Mouse (Mus musculus): ENCODE results near the gene 4933405L10Rik.

4933405L10Rik gene

GRCm38 (mm10) chr8:105700966-105701824, 6.3 kb upstream of the 4933405L10Rik start, which contains the start of the genes Acd and Pard6a:
TSS of gene Acd (minus strand) at chr8:105701102.
TSS of gene Pard6a (plus strand) at chr8:105701148.
- DNase-seq (ENCODE audit: low read depth, low spot score) = peak; percentile 95

DNA sequence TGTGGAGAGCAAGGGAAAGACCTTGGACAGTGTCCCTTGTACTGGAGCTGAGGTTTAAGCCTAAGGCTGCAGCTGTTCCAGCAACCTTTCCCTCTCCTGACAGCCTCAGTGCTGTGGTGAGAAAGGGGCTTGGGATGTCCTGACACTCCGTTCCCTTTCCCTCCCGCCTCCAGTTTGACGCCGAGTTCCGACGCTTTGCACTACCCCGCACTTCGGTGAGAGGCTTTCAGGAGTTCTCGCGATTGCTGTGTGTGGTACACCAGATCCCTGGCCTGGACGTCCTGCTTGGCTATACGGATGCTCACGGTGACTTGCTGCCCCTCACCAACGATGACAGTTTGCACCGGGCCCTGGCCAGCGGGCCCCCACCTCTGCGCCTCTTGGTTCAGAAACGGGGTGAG, 5.5 kb upstream of the 4933405L10Rik start:
- DNase-seq (ENCODE audit: low read depth, low spot score) = peak; percentile 23

- no peak for DNase-seq (ENCODE audit: low read depth, low spot score)
Observed at GRCm38 (mm10) chr8:105702731-105703415, 4.6 kb upstream of the 4933405L10Rik start.

DNA sequence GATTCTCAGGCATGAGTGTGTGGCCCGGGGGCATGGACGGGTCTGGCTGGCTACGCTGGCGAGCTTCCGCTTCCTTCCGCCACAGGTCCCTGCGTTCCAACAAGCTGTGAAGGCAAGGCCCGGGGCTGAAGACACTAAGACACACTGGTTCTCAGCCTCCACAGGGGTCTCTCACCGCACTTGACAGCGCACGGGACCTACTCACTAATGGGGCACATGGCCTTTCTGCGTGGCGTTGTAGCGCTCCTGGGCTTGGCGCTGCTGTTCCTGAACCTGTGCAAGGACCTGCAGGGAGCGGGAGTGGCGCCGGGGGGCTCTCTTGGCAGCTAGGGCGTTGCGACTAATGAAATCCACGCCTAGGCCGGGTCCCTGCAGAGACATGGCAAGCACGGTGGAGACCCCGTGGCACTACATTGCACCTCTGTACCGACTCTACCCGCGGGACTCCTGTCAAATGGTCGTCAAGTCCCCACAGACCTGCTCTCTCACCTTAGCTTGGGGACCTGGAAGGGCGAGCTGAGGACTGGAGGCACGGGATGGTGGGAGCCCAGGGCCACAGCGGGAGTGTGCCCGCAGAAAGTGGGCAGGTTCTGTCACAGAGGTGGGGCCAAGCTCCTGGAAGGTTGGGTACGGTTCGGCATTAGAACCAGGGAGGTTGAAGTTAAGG, 3.2 kb upstream of the 4933405L10Rik start:
- no peak for DNase-seq (ENCODE audit: low read depth, low spot score)

- no peak for DNase-seq (ENCODE audit: low read depth, low spot score)
Observed at GRCm38 (mm10) chr8:105704955-105705354, 2.5 kb upstream of the 4933405L10Rik start.

- no peak for DNase-seq (ENCODE audit: low read depth, low spot score)
Observed at GRCm38 (mm10) chr8:105706426-105706825, 1.0 kb upstream of the 4933405L10Rik start.

DNA sequence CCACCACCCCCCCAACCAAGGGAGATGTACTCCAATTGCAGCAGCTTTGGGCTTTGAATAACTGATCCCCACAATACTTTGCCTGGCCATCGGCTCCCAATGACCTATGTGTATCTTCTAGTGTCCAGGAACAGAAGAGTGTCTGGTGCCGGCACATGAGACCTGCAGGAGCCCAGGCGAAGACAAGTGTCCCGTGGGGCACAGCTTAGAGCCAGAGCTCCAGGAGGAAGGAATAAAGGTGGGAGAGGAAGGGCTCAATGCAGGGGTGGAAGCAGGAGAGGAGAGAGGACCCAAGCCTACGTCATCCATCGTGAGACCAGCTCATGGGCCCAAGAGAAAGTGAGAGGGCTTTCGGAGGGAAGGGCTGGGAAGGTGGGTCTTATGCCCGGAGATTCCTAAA, 1.2 kb downstream of the 4933405L10Rik start:
- no peak for DNase-seq (ENCODE audit: low read depth, low spot score)

DNA sequence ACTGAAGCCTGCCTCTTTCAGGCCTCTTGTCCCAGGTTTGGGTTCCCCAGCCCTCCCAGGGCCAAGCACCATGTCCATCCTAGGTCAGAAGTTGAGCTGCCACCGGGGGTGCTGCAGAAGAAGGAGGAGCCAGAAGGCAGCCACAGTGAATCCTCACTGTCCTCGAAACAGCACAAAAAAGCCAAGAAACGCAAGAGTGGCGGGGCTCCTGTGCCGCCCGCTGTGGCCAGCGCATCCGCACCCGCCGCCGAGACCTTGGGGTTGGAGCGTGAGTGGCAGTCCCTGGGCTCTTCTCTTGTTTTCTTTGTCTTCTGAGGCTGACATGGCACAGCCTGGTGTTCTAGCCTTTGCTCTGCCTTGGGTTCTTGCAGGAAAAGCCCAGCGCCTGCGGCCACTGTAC, 1.9 kb downstream of the 4933405L10Rik start:
- no peak for DNase-seq (ENCODE audit: low read depth, low spot score)

- DNase-seq (ENCODE audit: low read depth, low spot score) = no peak
Observed at GRCm38 (mm10) chr8:105712286-105712685, 4.8 kb downstream of the 4933405L10Rik start.

GRCm38 (mm10) chr8:105714139-105714538, 6.7 kb downstream of the 4933405L10Rik start:
- DNase-seq (ENCODE audit: low read depth, low spot score) = peak; percentile 96

DNA sequence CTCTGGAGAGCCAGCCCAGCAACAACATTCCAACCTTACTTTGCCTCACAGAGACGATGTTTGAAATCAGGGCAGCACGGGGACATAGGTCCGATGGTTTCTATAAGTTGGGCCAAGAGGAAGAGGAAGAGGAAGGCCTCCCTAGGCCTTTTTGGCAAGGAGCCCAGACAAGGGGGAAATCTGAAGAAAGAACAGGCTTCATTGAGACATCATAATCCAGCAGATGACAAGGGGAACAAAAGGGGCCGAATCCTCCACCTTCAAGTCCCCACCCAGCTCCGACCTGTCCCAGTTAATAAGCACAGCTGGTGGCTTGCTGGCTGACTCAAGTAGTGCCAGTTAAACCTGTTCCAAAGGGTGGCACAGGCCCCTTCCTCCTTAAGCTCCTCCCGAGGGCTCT, 7.6 kb downstream of the 4933405L10Rik start:
- DNase-seq (ENCODE audit: low read depth, low spot score) = no peak

DNA sequence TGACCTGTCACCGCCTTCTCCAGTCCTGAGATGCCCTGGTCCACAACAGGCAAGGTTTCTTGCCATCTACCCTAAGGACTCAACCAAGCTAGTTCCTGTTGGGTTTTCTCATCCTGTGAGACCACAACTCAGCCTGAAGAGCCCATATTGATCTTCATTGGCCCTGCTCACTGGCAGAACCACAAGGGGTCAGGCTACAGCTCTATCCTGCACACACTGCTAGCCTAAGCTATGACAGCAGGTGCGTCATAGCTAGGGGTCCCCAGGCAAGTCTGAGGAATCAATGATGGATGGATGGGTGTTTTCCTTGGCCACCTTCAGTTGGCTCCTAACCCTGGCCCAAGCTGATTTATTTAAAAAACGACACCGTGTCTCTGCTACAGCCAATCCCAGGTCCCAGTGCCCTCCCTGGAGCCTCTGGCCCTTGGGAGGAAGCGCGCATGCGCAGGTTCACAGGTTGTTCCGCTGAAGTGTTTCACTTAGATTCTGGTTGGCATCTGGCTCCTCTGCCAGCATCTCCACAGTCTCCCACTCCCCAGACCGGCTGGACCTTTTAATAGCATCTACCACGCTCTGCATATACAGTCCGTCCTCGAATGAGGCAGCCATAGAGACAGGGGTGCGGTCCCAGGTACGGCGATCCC, 9.0 kb downstream of the 4933405L10Rik start:
- DNase-seq (ENCODE audit: low read depth, low spot score) = no peak

DNA sequence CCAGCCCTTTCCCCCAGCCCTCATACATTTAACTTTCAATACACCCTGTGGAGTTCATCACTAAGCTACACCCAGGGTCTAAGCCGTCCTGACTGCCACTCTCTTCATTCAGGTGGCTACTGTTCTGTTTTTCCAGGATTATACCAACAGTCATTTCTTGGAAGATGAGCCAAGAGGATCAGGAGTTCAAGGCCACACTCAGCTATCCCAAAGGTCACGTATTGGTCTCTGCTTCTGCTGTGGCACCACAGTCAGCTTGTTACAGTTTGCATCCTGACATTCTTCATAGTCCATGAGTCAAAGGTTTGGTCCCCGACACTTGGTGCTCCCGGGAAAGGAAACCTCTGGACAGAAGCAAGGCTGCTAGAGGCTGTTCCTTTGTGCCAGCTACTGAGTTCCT, 12.2 kb downstream of the 4933405L10Rik start:
- DNase-seq (ENCODE audit: low read depth, low spot score) = no peak

DNA sequence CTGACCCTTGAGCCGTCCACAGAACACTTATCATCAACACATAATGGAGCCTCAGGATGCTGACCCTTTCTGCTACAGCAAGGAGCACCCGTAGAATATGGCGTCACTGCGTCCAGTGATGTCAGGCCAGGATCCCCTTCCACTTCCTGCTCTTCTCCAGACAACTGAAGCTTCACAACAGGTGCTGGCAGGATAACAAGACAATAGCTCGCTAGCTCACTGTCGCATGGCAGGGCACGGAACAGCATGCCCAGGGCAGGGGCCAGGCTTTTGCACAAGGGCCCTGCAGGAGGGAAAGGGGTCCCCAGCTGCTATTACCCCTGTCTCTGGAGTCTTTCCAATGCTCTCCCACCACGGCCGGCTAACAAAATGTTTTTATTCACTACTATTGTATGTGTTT, 15.4 kb downstream of the 4933405L10Rik start:
- DNase-seq (ENCODE audit: low read depth, low spot score) = no peak

DNA sequence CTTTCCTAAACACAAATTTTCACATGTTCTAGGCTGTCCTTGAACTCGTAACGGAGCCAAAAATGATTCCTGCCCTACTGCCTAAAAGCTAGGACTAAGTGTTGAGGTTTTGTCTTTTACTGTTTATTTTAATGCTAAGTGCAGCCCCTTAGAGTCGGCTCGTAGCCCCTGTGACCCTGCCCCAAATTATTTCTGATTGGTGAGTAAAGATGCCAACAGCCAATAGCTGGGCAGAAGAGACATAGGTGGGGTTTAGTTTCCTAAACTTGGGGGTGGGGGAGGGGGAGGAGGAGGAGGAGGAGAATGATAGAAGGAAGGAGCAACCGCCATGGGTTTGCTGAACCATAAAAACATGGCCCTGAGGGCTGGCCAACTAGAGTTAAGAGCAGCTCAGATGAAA, 18.3 kb downstream of the 4933405L10Rik start:
- DNase-seq (ENCODE audit: low read depth, low spot score) = no peak

DNA sequence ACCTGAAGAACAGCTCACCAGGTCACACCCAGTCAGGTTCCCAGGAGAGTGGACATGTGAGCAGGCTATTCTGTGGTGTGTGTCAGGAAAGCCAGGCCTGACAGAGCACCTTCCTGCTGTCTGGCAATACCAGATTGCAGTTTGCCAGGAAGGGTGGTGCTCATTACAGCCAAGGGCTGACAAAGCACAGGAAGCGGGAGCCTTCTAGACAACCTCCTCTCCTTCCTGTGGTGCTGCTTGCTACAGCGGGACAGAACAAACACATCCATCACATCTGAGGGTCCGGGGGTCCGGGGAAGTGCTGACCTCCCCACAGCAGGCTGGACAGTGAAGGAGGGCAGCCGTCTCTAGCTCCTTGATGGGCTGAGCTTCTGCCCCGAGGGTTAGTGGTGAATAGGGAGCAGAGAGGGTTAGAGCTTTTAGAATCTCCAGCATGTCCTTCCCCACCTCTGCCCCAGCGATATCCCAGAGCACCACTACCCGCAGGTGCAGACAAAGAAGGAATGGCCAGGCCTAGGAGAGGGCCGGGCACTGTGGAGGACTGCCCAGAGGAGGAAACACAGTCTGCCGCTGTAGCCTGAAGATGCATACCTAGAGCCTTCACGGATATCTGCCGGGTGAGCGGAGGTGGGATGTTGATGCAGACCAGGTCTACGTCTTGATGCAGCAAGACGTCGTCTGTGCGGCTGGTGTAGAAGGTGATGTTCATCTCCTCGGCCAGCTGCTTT, 20.1 kb downstream of the 4933405L10Rik start:
- no peak for DNase-seq (ENCODE audit: low read depth, low spot score)

- no peak for DNase-seq (ENCODE audit: low read depth, low spot score)
Observed at GRCm38 (mm10) chr8:105732186-105732585, 24.7 kb downstream of the 4933405L10Rik start.

DNA sequence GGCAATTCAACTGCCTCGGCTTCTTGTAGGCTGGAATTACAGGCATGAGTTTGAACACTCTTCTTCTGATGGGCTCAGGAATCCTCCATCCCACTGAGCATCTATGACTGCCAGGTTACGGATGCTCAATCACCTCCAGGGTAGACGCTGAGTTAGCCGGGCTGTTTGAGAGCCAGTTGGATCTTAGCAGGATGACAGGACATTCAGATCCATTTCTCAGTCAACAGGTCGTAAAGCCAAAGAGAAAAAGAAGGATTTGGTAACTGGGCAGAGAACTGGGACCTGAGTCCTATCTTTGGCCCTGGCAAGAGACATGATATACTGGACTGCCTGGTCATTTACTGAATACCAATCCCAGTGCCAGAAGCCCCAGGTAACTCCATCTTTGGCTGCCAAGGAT, 31.8 kb downstream of the 4933405L10Rik start:
- DNase-seq (ENCODE audit: low read depth, low spot score) = no peak

GRCm38 (mm10) chr8:105743301-105743700, 35.8 kb downstream of the 4933405L10Rik start:
- DNase-seq (ENCODE audit: low read depth, low spot score) = peak; percentile 50

DNA sequence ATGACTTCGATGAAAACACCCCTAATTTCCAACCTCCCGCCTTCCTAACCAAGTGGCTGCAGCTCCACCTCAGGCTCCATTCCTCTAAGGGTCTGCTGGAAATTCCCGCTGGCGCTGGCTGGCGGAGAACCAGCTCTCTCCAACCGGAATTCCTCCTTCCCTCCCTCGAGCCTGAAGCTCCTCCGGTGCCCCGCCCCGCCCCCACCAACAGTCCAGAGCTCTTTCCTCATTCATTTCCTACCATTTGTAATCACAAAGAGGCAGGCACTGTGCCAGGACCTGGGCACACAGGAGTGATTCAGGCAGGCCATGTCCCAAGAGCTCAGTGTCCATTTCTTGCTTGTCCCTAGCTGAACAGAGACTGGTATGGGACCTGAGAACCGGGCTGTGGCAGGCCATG, 43.2 kb downstream of the 4933405L10Rik start:
- peak; percentile 88 for DNase-seq (ENCODE audit: low read depth, low spot score)

DNA sequence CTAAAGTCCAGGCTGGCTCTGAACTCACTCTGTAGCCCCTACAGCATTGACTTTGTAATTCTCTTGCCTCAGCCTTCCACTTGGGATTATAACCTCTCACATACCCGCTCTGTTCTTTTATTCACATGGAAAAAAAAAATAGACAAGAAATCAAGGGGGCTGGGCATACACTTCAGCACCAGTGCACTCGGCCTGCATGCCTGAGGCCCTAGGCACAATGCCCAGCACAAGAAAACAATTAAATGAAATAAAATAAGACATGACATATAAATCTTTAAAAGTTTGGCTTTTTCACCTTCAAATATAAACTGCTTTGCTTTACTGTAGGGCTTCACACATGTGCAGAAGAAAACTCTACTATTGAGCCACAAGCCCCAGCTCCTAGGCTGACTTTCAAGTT, 46.5 kb downstream of the 4933405L10Rik start:
- DNase-seq (ENCODE audit: low read depth, low spot score) = peak; percentile 67
